Mouse (Mus musculus) midbrain, postnatal 0 days (tissue): ENCODE measurements at regions not wholly inside any gene's neighbourhood (a gene's known extent, or its start where the extent isn't known, plus 50 kb on each side); places are given as distances from the start of the nearest gene placed in this dataset.

ENCODE experiments used
- ATAC-seq: fragments of 200-750 bp; cut with Nextera tagmentation; 2 replicates; pipeline ENCODE4 v1.8.0; 2017; ENCODE audit warnings: moderate number of reproducible peaks, mild to moderate bottlenecking, moderate TSS enrichment, moderate library complexity; ENCODE audit not compliant: low FRiP score
- DNase-seq: peaks from one replicate; pipeline ENCODE4 v3.0.0-alpha.2; 2015; ENCODE audit warnings: low spot score
- H3K27ac ChIP-seq: fragments of 300-500 bp; sonication (generic); 2 replicates; pipeline ENCODE4 v1.5.1; 2014; ENCODE audit warnings: low read depth, mild to moderate bottlenecking, low read length, mixed read lengths
- H3K27me3 ChIP-seq: fragments of 300-500 bp; sonication (generic); 2 replicates; pipeline ENCODE4 v1.6.1; 2014; ENCODE audit warnings: low read length, control low read depth, mixed read lengths; ENCODE audit not compliant: insufficient read depth
- H3K36me3 ChIP-seq: fragments of 300-500 bp; sonication (generic); 2 replicates; pipeline ENCODE4 v1.6.1; 2014; ENCODE audit warnings: low read length, control low read depth, mixed read lengths; ENCODE audit not compliant: insufficient read depth
- H3K4me1 ChIP-seq: fragments of 300-500 bp; sonication (generic); 2 replicates; pipeline ENCODE4 v1.6.1; 2014; ENCODE audit warnings: mild to moderate bottlenecking, control low read depth, antibody characterized with exemption, low read length, mixed read lengths; ENCODE audit not compliant: insufficient read depth
- H3K4me2 ChIP-seq: fragments of 300-500 bp; sonication (generic); 2 replicates; pipeline ENCODE4 v1.6.1; 2014; ENCODE audit warnings: low read depth, mild to moderate bottlenecking, low read length, mixed read lengths; ENCODE audit not compliant: poor library complexity, severe bottlenecking
- H3K4me3 ChIP-seq: fragments of 300-500 bp; sonication (generic); 2 replicates; pipeline ENCODE4 v1.5.1; 2014; ENCODE audit warnings: low read depth, mild to moderate bottlenecking, low read length, moderate library complexity
- H3K9ac ChIP-seq: fragments of 300-500 bp; sonication (generic); replicated peaks from 2 replicates; pipeline ENCODE4 v1.6.1; 2014; ENCODE audit warnings: mild to moderate bottlenecking, low read length, moderate library complexity, mixed read lengths; ENCODE audit not compliant: poor library complexity, severe bottlenecking
- H3K9me3 ChIP-seq: fragments of 300-500 bp; sonication (generic); 2 replicates; pipeline ENCODE4 v1.6.1; 2016; ENCODE audit warnings: low read length, control low read depth
- CTCF ChIP-seq: IDR thresholded peaks from 2 replicates; pipeline ENCODE4 v1.5.1; 2016; ENCODE audit warnings: antibody characterized with exemption, mild to moderate bottlenecking
- WGBS: fragments of 180-500 bp; shearing (Covaris S2); extraction: QIAGEN DNeasy Blood & Tissue Kit; methylation state at CpG from one replicate; pipeline ENCODE4 v1.1.7; 2014; 5-methylcytosine and 5-hydroxymethylcytosine counted together

GRCm38 (mm10) chr3:140682794-140683193 is 529.4 kb downstream of the Pdha2 start:
- WGBS = 77% methylated on average over 3 of the region's 3 CpGs
- Histone ChIP-seq H3K4me3 (no peak overlapping the region), H3K27ac (no peak overlapping the region), H3K9me3 (no peaks in the 10 kb centered on the region), H3K27me3 (no peaks in the 10 kb centered on the region), H3K4me2 (no peak overlapping the region), H3K36me3 (no peaks in the 10 kb centered on the region), H3K4me1 (no peaks in the 10 kb centered on the region), H3K9ac (no peak overlapping the region)
- ATAC-seq (no peak), DNase-seq (peak; percentile 28)
- peak; percentile 35 for TF ChIP-seq CTCF

- Histone ChIP-seq H3K36me3 (no peaks in the 10 kb centered on the region), H3K27ac (no peak overlapping the region), H3K9me3 (no peaks in the 10 kb centered on the region), H3K9ac (no peak overlapping the region), H3K4me2 (no peak overlapping the region), H3K27me3 (no peaks in the 10 kb centered on the region), H3K4me3 (no peak overlapping the region), H3K4me1 (no peaks in the 10 kb centered on the region)
- DNase-seq (peak; percentile 22), ATAC-seq (no peak; the same call in 1 of the 2 replicates)
- 24% methylated on average over 9 of the region's 9 CpGs for WGBS
- TF ChIP-seq CTCF = no peak
Observed at GRCm38 (mm10) chr3:140645785-140646388, 566.3 kb downstream of the Pdha2 start.

GRCm38 (mm10) chr3:140619885-140620284 is 592.3 kb downstream of the Pdha2 start:
- TF ChIP-seq CTCF = no peak
- DNase-seq = no peak

More at GRCm38 (mm10) chr3:140619885-140620284, 592.3 kb downstream of the Pdha2 start:
- ATAC-seq = no peak
- Histone ChIP-seq H3K4me3 (no peak overlapping the region), H3K9ac (no peak overlapping the region), H3K36me3 (no peaks in the 10 kb centered on the region), H3K27me3 (no peaks in the 10 kb centered on the region), H3K4me2 (no peak overlapping the region), H3K4me1 (no peaks in the 10 kb centered on the region), H3K9me3 (no peaks in the 10 kb centered on the region), H3K27ac (no peak overlapping the region)
- WGBS = 80% methylated on average over 3 of the region's 3 CpGs
